Mouse (Mus musculus) heart, embryonic 10.5 days (tissue): Measurements from ENCODE around the gene Ano1. TPM values are rescaled to one million over a fixed set of nuclear protein-coding genes. Genes with fewer than 3 reads are reported as not detected.
A peak's percentile ranks its signal among the peaks of the same experiment; 100 is the strongest.

Experiments used
- DNase-seq: peaks from one replicate; pipeline ENCODE4 v3.0.0-alpha.2; 2017; ENCODE audit warnings: low spot score
- H3K27ac ChIP-seq: fragments of 300-500 bp; sonication (generic); 2 replicates; pipeline ENCODE4 v1.5.1; 2016; ENCODE audit warnings: mild to moderate bottlenecking
- H3K27me3 ChIP-seq: fragments of 300-500 bp; sonication (generic); 2 replicates; pipeline ENCODE4 v1.6.1; 2016; ENCODE audit warnings: mild to moderate bottlenecking; ENCODE audit not compliant: poor library complexity, insufficient read depth, severe bottlenecking
- H3K36me3 ChIP-seq: fragments of 300-500 bp; sonication (generic); 2 replicates; pipeline ENCODE4 v1.6.1; 2016; ENCODE audit warnings: mild to moderate bottlenecking, moderate library complexity
- H3K4me1 ChIP-seq: fragments of 300-500 bp; sonication (generic); 2 replicates; pipeline ENCODE4 v1.6.1; 2016; ENCODE audit warnings: mild to moderate bottlenecking
- H3K4me3 ChIP-seq: fragments of 300-500 bp; sonication (generic); 2 replicates; pipeline ENCODE4 v1.5.1; 2016; ENCODE audit warnings: mild to moderate bottlenecking, moderate library complexity
- H3K9me3 ChIP-seq: fragments of 300-500 bp; sonication (generic); 2 replicates; pipeline ENCODE4 v1.6.1; 2016; ENCODE audit warnings: mild to moderate bottlenecking, moderate library complexity
- WGBS: fragments of 180-500 bp; shearing (Covaris S2); methylation state at CpG from one replicate; pipeline ENCODE4 v1.1.7; 2016; 5-methylcytosine and 5-hydroxymethylcytosine counted together
- polyA plus RNA-seq: library from polyadenylated mRNA; unstranded; fragments of >200 nt; fragmentation: Nextera tagmentation; extraction: Ambion mirVana; gene quantifications from 2 replicates; pipeline ENCODE4 v1.2.1, GENCODE M21; 2016

The Ano1 gene
- polyA plus RNA-seq, 1 experiment from 2014 or later = 18.3 TPM

DNA sequence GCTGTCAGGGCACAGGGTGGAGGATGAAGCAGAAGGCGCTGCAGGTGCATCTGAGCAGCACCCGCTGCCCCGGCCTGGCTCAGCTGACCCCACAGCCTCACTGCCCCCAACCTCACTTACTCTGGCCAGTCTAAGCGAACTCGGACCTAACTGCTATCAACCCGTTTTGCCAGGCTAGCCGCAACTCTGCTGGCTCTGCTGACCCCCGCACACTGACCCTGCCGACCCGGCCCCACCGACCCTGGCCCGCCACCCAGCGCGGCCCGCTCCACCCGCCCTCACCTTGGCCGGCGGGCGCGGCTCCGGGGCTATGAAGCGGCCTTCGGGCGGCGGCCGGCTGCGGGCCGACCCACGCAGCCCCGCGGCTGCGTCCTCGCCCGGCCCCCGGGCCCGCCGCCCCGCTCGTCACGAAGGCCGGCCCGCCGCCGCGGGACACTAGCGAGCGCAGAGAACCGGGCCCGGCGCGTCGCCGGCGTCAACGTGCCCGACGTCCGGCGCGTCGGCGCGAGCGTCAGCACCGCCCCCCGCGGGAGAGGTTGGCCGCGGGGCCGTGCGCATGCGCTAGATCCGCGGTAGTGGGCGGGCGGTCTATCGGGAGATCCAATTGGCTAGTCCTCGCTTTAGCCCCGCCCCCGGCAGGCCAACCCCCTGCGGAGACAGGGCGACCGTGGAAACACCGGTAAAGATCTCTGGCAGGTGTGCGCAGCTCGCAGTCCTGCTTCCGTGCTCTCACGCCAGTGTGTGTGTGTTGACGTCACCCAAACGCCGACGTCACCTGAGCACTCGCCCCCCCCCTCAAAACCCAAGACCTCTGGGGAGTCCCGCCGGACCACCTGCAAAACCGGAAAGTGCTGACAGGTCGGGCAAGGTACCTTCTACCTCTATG, 198.3 kb downstream of the Ano1 start, which contains the start of gene Ppfia1:
TSS of gene Ppfia1 (minus strand) at position 493 of the 886 bp plus-strand sequence.
- Histone ChIP-seq H3K9me3 (no peaks in the 10 kb centered on the region), H3K27me3 (no peaks in the 10 kb centered on the region), H3K36me3 (peaks cover 34% of the 10 kb centered on the region), H3K27ac (peak within 1 kb of the TSS; percentile 93), H3K4me1 (peaks cover 33% of the 10 kb centered on the region), H3K4me3 (peak within 1 kb of the TSS; percentile 93)
- under 1% methylated on average over 97 of the region's 97 CpGs for WGBS
- peak; percentile 97 for DNase-seq

GRCm38 (mm10) chr7:144552274-144552673, 199.5 kb downstream of the Ano1 start:
- H3K36me3 ChIP-seq = peaks cover 39% of the 10 kb centered on the region
- DNase-seq = no peak
- 86% methylated on average over 8 of the region's 8 CpGs for WGBS

GRCm38 (mm10) chr7:144550811-144551210, 201.0 kb downstream of the Ano1 start:
- 67% methylated on average over 1 of the region's 1 CpGs for WGBS
- DNase-seq = no peak
- peaks cover 29% of the 10 kb centered on the region for H3K4me1 ChIP-seq
- H3K36me3 ChIP-seq = peaks cover 39% of the 10 kb centered on the region
- H3K4me3 ChIP-seq = no peak overlapping the region
- H3K27me3 ChIP-seq = no peaks in the 10 kb centered on the region
- H3K9me3 ChIP-seq = no peaks in the 10 kb centered on the region
- no peak overlapping the region for H3K27ac ChIP-seq

More at GRCm38 (mm10) chr7:144552274-144552673, 199.5 kb downstream of the Ano1 start:
- Histone ChIP-seq H3K4me1 (peaks cover 33% of the 10 kb centered on the region), H3K27me3 (no peaks in the 10 kb centered on the region), H3K27ac (no peak overlapping the region), H3K4me3 (peak overlapping the region; percentile 93), H3K9me3 (no peaks in the 10 kb centered on the region)

GRCm38 (mm10) chr7:144549904-144550566, 201.7 kb downstream of the Ano1 start:
- H3K9me3 ChIP-seq = no peaks in the 10 kb centered on the region
- H3K36me3 ChIP-seq = peaks cover 43% of the 10 kb centered on the region
- peaks cover 33% of the 10 kb centered on the region for H3K4me1 ChIP-seq
- H3K27me3 ChIP-seq = no peaks in the 10 kb centered on the region
- no peak for DNase-seq
- 93% methylated on average over 2 of the region's 2 CpGs for WGBS
- no peak overlapping the region for H3K4me3 ChIP-seq
- H3K27ac ChIP-seq = no peak overlapping the region

DNA sequence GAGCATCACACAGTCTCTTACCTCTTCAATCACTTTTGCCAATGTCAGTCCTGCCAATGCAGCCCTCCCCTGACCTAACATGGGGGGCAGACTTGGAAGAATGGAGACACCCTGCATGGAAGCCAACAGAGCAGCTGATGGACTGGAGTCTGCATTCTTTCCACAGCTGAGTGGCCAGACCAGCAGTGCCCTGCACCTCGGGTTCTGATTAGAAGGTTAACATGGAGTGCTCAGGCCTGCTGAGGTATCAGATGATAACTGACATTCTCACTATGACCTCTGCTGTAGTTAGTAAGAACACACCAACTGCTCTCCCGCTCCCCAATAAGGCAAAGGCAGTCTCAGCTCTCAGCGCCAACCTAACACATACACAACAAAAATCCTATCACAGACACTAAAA, 206.5 kb downstream of the Ano1 start:
- Histone ChIP-seq H3K9me3 (no peaks in the 10 kb centered on the region), H3K4me1 (peaks cover 9% of the 10 kb centered on the region; the same call in 1 of the 2 replicates), H3K27me3 (no peaks in the 10 kb centered on the region), H3K4me3 (no peak overlapping the region), H3K36me3 (peaks cover 30% of the 10 kb centered on the region), H3K27ac (peak overlapping the region; percentile 69)
- DNase-seq = no peak
- WGBS = 61% methylated on average over 3 of the region's 3 CpGs

DNA sequence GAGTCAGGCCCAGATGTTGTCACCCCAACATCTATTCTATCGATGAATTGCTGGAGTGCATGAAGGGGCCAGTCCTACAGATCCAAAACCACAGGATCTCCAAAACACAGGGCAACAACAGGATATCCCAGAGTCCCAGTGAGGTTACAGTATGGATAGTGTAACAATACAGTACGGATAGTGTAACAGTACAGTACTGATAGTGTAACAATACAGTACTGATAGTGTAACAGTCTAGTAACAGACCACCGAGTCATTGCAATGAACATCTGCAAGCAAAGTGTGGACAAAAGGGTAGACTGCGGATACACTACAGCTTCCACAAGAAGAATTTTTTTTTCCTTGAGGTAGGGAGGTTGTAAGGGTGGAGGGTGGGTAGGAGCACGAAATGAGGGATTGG, 210.4 kb downstream of the Ano1 start:
- DNase-seq = no peak
- H3K4me3 ChIP-seq = no peak overlapping the region
- H3K27ac ChIP-seq = no peak overlapping the region
- H3K4me1 ChIP-seq = peaks cover 38% of the 10 kb centered on the region
- H3K36me3 ChIP-seq = peaks cover 7% of the 10 kb centered on the region
- H3K27me3 ChIP-seq = no peaks in the 10 kb centered on the region
- H3K9me3 ChIP-seq = no peaks in the 10 kb centered on the region
- WGBS = 75% methylated on average over 5 of the region's 5 CpGs

GRCm38 (mm10) chr7:144539146-144539545, 212.6 kb downstream of the Ano1 start:
- 53% methylated on average over 2 of the region's 2 CpGs for WGBS
- no peaks in the 10 kb centered on the region for H3K27me3 ChIP-seq
- peaks cover 46% of the 10 kb centered on the region for H3K4me1 ChIP-seq
- no peak overlapping the region for H3K4me3 ChIP-seq
- H3K36me3 ChIP-seq = no peaks in the 10 kb centered on the region
- DNase-seq = no peak
- 0 out of 2 replicates have a peak overlapping the region, but pooled peaks have one; percentile 8 for H3K27ac ChIP-seq
- no peaks in the 10 kb centered on the region for H3K9me3 ChIP-seq

Other genes starting within 250 kb of the Ano1 start
- gene Ppfia1, start 198.2 kb downstream of the Ano1 start, polyA plus RNA-seq = 29.9 and 36.0 TPM in 2 replicates
- 11.8 and 12.7 TPM in 2 replicates for gene Fadd, start 169.5 kb downstream of the Ano1 start, polyA plus RNA-seq
- 0.07 and 0.88 TPM in 2 replicates for gene Fgf3, start 86.1 kb upstream of the Ano1 start, polyA plus RNA-seq
- gene Fgf4, start 95.4 kb upstream of the Ano1 start, polyA plus RNA-seq = 0.34 TPM in 1 of 2 replicates, not detected in the other
- 0.41 and 1.5 TPM in 2 replicates for gene Fgf15, start 144.6 kb upstream of the Ano1 start, polyA plus RNA-seq
- gene LTO1, start 163.1 kb upstream of the Ano1 start, polyA plus RNA-seq = 23.3 and 26.0 TPM in 2 replicates
- 92.1 and 96.5 TPM in 2 replicates for gene Ccnd1, start 188.0 kb upstream of the Ano1 start, polyA plus RNA-seq